Mouse (Mus musculus) sigmoid colon, adult 10 weeks (tissue): ENCODE data around the gene Gm8879. TPM values are rescaled to one million over a fixed set of nuclear protein-coding genes. Genes with fewer than 3 reads are reported as not detected.

Source experiments
- polyA plus RNA-seq: library from polyadenylated mRNA; stranded (reverse); fragments of 350-450 nt; fragmentation: Illumina TruSeq; extraction: RNeasy Lipid Tissue Mini Kit (QIAGEN cat#74804); gene quantifications from one replicate; pipeline ENCODE4 v1.2.3, GENCODE M21; 2014; ENCODE audit warnings: low read depth, low replicate concordance

The Gm8879 gene
- polyA plus RNA-seq, result not detected

GRCm38 (mm10) chr5:11127334-11127733, at the start of gene Gm8879:
TSS of gene Gm8879 (plus strand) at chr5:11127634.

Other genes with a start within 250 kb of the Gm8879 start
- gene Gm8871, start 179.8 kb upstream of the Gm8879 start, polyA plus RNA-seq, result not detected
- gene Gm8857, start 179.8 kb upstream of the Gm8879 start, polyA plus RNA-seq, result not detected
- not detected for gene Gm5861, start 55.4 kb downstream of the Gm8879 start, polyA plus RNA-seq
- gene Gm8890, start 128.4 kb downstream of the Gm8879 start, polyA plus RNA-seq, result not detected
- gene Speer1, start 213.9 kb downstream of the Gm8879 start, polyA plus RNA-seq, result not detected